Mouse (Mus musculus): Measurements from ENCODE around the gene Ctdnep1.

- no peak for TF ChIP-seq CTCF (IDR thresholded peaks at IDR 0.05; ENCODE audit: low read depth)
- TF ChIP-seq EP300 (IDR thresholded peaks at IDR 0.05; ENCODE audit: low read depth): no peak
Observed at GRCm38 (mm10) chr11:69964650-69965270, 16.2 kb upstream of the Ctdnep1 start, which contains the start of gene Cldn7.

Measured in liver, postnatal 0 days (tissue).